Mouse (Mus musculus) gastrocnemius, postnatal 10 days (tissue): ENCODE data around the gene Wdr43. TPM values are rescaled to one million over a fixed set of nuclear protein-coding genes. Genes with fewer than 3 reads are reported as not detected.

Experiments used
- DNase-seq: peaks from one replicate; pipeline ENCODE4 v3.0.0; 2021; ENCODE audit warnings: mixed read lengths
- total RNA-seq, 2 experiments: library from RNA; stranded (reverse); gene quantifications; 2 replicates each; pipeline ENCODE4 v1.2.3; 2021

The Wdr43 gene
- total RNA-seq, 2 experiments from 2014 or later, result 28.4 to 34.5 TPM

- DNase-seq, result peak; percentile 69
These were observed 47.1 kb downstream of the Wdr43 start for GRCm38 (mm10) chr17:71662751-71663250.

GRCm38 (mm10) chr17:71663491-71663890 is 47.8 kb downstream of the Wdr43 start:
- DNase-seq, result no peak

- DNase-seq, result no peak
These were observed 48.5 kb downstream of the Wdr43 start for GRCm38 (mm10) chr17:71664172-71664571.

- no peak for DNase-seq
These were observed 49.5 kb downstream of the Wdr43 start for GRCm38 (mm10) chr17:71665201-71665600.

GRCm38 (mm10) chr17:71669511-71669910 is 53.8 kb downstream of the Wdr43 start:
- DNase-seq, result no peak

- DNase-seq, result peak; percentile 62
These were observed 56.3 kb downstream of the Wdr43 start for GRCm38 (mm10) chr17:71671840-71672546.

GRCm38 (mm10) chr17:71673092-71673491 is 57.4 kb downstream of the Wdr43 start, which contains the start of gene Togaram2:
TSS of gene Togaram2 (plus strand) at chr17:71673261.
- no peak for DNase-seq

- no peak for DNase-seq
These were observed 58.2 kb downstream of the Wdr43 start for GRCm38 (mm10) chr17:71673936-71674335.

GRCm38 (mm10) chr17:71674886-71675285 is 59.2 kb downstream of the Wdr43 start:
- peak; percentile 34 for DNase-seq

- no peak for DNase-seq
These were observed 66.0 kb downstream of the Wdr43 start for GRCm38 (mm10) chr17:71681666-71682065.

GRCm38 (mm10) chr17:71682379-71682778 is 66.7 kb downstream of the Wdr43 start:
- DNase-seq, result no peak

- no peak for DNase-seq
These were observed 67.6 kb downstream of the Wdr43 start for GRCm38 (mm10) chr17:71683281-71683680.

- no peak for DNase-seq
These were observed 68.5 kb downstream of the Wdr43 start for GRCm38 (mm10) chr17:71684103-71684608.

GRCm38 (mm10) chr17:71687436-71687835 is 71.7 kb downstream of the Wdr43 start:
- DNase-seq, result no peak

- DNase-seq, result no peak
These were observed 74.2 kb downstream of the Wdr43 start for GRCm38 (mm10) chr17:71689903-71690302.

- peak; percentile 26 for DNase-seq
These were observed 75.7 kb downstream of the Wdr43 start for GRCm38 (mm10) chr17:71691361-71691875.

- no peak for DNase-seq
These were observed 77.6 kb downstream of the Wdr43 start for GRCm38 (mm10) chr17:71693313-71693712.

GRCm38 (mm10) chr17:71693780-71694179 is 78.1 kb downstream of the Wdr43 start:
- peak; percentile 25 for DNase-seq

GRCm38 (mm10) chr17:71695151-71695550 is 79.5 kb downstream of the Wdr43 start:
- no peak for DNase-seq

GRCm38 (mm10) chr17:71695716-71696315 is 80.1 kb downstream of the Wdr43 start:
- no peak for DNase-seq

GRCm38 (mm10) chr17:71696396-71696795 is 80.7 kb downstream of the Wdr43 start:
- DNase-seq, result no peak

GRCm38 (mm10) chr17:71697896-71698618 is 82.4 kb downstream of the Wdr43 start:
- peak; percentile 40 for DNase-seq

- DNase-seq, result no peak
These were observed 82.9 kb downstream of the Wdr43 start for GRCm38 (mm10) chr17:71698619-71698956.
